Mouse (Mus musculus) left cerebral cortex, adult 2 months (tissue): Measurements from ENCODE around the gene Tex14. TPM values are rescaled to one million over a fixed set of nuclear protein-coding genes. Genes with fewer than 3 reads are reported as not detected.
"Not testable (repeated sequence)": the region's sequence is repeated elsewhere in the genome, so short reads cannot be mapped to it uniquely, and the experiment has no call there.

Experiments
- DNase-seq, 2 experiments: peaks; one replicate each; pipeline ENCODE4 v3.0.0; 2021 to 2022; ENCODE audit warnings: low spot score in 2 of 2, mixed read lengths in 1 of 2; ENCODE audit errors: extremely low spot score in 1 of 2
- H3K27ac ChIP-seq: fragments of 200-600 bp; 2 replicates; pipeline ENCODE4 v1.8.1; 2022
- H3K4me3 ChIP-seq: fragments of 200-600 bp; 2 replicates; pipeline ENCODE4 v1.8.1; 2022
- CTCF ChIP-seq: fragments of 200-600 bp; IDR thresholded peaks from 2 replicates; pipeline ENCODE4 v1.8.1; 2022; ENCODE audit warnings: antibody characterized with exemption, mild to moderate bottlenecking, moderate library complexity
- intact Hi-C: fragments of 180-260 bp; cut with DNase I; formaldehyde crosslinking; loops from one replicate; pipeline ENCODE4 v1.15.1; 2025
- total RNA-seq, 2 experiments: library from RNA; stranded (reverse); gene quantifications; 2 replicates each; pipeline ENCODE4 v1.2.3; 2021

The Tex14 gene
- total RNA-seq, 2 experiments from 2014 or later, result 0.09 to 0.16 TPM

DNA sequence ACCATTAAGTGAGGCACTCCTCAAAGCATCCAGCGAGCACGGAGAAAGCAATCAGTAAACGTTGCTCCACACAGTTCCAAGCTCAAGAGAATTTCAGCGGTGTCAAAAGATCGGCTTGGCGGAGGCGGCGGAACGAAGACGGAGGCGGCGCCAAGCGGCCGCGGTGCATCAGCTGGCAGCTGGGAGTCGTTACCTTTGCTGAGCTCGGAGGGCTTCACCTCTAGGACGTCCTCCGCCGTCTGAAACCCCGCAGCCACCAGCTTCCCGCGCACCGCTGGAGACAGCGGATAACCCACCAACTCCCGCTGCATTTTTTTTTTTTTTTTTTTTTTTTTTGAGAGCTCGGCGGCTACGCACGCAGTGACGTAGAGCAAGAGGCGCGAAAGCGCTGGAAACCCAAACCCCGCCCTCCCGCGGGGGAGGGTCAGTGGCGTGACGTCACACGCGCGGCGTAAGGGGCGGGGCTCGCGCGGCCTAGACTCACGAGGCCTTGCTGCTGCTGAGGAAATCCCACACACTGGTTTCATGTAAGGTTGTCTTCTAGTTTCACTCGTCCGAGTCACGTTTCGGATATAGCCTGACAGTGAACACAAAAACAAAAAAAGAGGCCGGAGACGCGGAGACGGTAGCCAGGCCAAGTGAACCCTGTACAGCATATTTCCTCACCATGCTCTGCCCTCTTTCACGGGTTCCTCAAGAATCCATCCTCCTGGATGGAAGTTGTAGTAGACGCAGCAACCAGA, 583 bp upstream of the Tex14 start:
- peak overlapping the region; percentile 96 for H3K27ac ChIP-seq
- intact Hi-C loops, result no loop called here
- TF ChIP-seq CTCF, result no peak; the same call in 1 of the 2 replicates

DNA sequence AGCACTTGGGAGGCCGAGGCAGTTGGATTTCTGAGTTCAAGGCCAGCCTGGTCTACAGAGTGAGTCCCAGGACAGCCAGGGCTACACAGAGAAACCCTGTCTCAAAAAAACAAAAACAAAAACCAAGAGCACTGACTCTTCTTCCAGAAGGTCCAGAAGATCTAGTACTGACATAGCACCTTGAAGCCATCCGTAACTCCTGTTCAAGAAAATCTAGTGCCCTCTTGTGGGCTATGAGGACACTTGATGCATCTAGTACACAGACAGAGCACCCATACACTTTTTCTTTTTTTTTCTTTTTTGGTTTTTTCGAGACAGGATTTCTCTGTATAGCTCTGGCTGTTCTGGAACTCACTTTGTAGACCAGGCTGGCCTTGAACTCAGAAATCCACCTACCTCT, 8.5 kb downstream of the Tex14 start:
- H3K4me3 ChIP-seq, H3K27ac ChIP-seq, DNase-seq, intact Hi-C loops: not testable (repeated sequence)
- TF ChIP-seq CTCF, result peak; percentile 46

More for the DNA sequence above, 583 bp upstream of the Tex14 start:
- H3K4me3 ChIP-seq, result peak overlapping the region; percentile 65
- DNase-seq, result peak; percentile 95 to 98

DNA sequence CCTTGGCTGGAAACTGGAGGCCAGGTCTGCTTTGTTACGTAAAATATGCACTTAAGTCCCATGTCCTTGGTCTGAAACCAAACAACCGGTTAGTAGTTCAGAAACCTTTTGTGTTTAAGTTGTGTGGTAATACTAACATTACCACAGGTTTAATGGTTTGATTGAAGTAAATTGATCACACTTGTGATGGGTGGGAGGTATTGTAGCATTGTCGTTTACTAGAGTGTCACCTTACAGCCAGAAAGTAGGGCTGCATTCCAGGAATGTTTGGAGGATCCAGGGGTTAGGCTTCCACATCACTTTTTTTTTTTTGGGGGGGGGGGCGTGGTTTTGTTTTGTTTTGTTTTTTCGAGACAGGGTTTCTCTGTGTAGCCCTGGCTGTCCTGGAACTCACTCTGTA, 11.3 kb downstream of the Tex14 start:
- DNase-seq, result no peak
- intact Hi-C loops, result no loop called here
- no peak for TF ChIP-seq CTCF
- Histone ChIP-seq H3K4me3 (no peak overlapping the region), H3K27ac (no peak overlapping the region)

DNA sequence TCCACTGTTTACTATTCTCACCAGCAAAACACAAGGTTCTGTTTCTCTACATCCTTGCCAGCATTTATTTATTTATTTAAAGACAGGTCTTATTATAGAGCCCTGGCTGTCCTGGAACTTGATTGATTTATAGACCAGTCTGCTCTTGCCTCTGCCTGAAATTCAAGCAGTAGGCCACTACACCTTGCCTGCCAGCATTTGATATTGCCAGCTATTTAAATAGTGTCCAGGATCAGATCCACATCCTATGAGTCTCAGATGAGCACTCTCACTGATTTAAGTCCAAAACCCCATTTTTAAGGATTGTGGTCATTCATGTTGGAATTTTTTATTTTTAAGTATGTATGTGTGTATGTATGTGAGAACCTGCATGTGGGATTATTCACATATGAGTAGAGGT, 16.0 kb downstream of the Tex14 start:
- no peak for TF ChIP-seq CTCF
- intact Hi-C loops, result no loop called here
- DNase-seq, result no peak
- H3K4me3 ChIP-seq, result no peak overlapping the region
- H3K27ac ChIP-seq, result no peak overlapping the region

DNA sequence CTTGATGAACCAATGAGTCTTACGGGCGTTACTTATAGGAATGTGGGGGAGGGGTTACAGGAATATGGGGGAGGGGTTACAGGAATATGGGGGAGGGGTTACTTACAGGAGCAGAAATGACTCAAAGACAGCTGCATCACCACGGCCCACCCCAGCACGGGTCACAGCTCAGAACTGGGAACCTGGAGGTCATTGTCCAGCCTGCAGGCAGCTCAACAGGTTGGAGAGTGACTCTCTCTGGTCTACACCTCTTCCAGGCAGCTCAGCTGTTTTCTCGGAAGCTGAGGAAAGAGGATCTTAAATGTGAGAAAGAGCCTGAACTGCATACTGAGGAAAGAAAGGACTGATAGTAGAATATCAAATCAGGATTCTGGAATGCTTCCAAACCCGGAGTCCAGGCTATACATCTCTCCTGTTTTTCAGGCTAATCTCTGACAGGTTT, 16.9 kb downstream of the Tex14 start:
- no peak for DNase-seq
- peak overlapping the region; percentile 99 for H3K27ac ChIP-seq
- intact Hi-C loops, result no loop called here
- peak overlapping the region; percentile 51 for H3K4me3 ChIP-seq
- no peak for TF ChIP-seq CTCF

DNA sequence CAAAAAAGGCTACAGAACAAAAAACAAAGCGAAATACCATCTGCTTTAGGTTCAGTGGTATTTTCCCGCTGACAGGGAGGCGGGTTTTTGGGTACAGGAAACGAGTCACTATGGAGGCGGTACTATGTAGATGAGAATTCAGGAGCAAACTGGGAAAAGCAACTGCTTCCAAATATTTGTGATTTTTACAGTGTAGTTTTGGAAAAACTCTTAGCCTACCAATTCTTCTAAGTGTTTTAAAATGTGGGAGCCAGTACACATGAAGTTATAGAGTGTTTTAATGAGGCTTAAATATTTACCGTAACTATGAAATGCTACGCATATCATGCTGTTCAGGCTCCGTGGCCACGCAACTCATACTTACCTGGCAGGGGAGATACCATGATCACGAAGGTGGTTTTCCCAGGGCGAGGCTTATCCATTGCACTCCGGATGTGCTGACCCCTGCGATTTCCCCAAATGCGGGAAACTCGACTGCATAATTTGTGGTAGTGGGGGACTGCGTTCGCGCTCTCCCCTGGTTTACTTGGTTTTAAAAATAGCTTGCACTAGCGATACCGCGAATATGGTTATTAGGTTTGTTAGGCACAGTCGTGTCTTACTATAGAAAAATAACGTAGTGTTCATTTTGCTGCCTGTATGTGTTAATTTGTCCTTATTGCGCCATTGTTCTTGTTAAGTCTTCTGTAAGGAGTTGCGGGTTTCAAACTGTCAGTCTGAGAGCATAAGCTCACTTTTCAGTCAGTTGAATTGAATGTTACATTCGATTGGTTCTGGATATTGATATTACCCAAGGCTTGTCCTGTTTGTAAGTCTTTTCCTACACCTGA, 17.9 kb downstream of the Tex14 start:
- intact Hi-C loops, result no loop called here
- peak overlapping the region; percentile 99 for H3K27ac ChIP-seq
- peak overlapping the region; percentile 51 for H3K4me3 ChIP-seq
- DNase-seq, result peak; percentile 81 to 83
- TF ChIP-seq CTCF, result no peak

DNA sequence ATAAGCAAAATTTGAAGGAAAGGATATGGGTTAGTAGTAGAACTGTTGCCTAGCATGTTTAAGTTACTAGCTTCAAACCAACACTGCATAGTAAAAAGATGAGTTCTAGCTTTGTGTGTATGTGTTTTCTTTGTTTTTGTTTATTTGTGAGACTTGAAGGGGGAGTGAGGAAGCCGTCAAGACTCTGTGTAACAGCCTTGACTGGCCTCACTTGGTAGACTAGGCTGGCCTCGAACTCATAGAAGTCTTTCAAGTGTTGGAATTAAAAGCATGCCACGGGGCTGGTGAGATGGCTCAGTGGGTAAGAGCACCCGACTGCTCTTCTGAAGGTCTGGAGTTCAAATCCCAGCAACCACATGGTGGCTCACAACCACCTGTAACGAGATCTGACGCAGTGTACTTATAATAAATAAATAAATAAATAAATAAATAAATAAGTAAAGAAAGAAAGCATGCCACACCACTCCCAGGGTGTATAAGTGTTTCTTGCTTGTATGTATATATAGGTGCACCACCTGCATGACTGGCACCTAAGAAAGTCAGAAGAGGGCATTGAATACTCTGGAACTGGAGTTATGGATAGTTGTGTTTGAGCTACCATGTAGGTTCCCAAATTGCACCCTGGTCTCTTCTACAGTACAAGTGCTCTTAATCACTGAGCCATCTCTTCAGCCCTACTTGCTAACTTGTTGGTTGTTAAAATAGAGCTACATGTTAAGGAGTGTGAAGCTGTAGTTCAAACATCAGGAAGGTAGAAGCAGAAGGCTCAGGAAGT, 18.9 kb downstream of the Tex14 start:
- no peak for TF ChIP-seq CTCF
- intact Hi-C loops, result no loop called here
- peak overlapping the region; percentile 38; the same call in 1 of the 2 replicates for H3K27ac ChIP-seq

DNA sequence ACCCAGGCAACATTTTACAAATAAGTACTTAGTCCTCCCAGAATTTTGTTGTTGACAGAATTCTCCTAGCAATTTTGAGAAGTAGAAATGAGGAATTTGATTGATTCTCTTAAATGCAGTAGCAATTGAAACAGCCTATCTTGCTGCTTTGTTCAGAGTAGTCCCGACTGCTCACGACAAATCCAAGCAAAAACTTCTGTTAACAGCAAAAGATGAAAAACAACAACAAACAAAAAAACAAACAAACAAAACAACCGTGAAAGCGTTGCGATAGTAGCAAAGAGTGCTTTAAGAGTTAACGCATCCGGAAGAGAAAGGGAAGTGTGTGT, 21.2 kb downstream of the Tex14 start:
- peak overlapping the region; percentile 85 for H3K27ac ChIP-seq
- intact Hi-C loops, result loop anchor here (2.0 kb wide), 1 partner anchor 17 kb away; no protein-coding TSS in a partner anchor
- no peak for TF ChIP-seq CTCF
- DNase-seq, result no peak
- peak overlapping the region; percentile 30 for H3K4me3 ChIP-seq

More for the DNA sequence above, 18.9 kb downstream of the Tex14 start:
- no peak overlapping the region for H3K4me3 ChIP-seq
- no peak for DNase-seq

DNA sequence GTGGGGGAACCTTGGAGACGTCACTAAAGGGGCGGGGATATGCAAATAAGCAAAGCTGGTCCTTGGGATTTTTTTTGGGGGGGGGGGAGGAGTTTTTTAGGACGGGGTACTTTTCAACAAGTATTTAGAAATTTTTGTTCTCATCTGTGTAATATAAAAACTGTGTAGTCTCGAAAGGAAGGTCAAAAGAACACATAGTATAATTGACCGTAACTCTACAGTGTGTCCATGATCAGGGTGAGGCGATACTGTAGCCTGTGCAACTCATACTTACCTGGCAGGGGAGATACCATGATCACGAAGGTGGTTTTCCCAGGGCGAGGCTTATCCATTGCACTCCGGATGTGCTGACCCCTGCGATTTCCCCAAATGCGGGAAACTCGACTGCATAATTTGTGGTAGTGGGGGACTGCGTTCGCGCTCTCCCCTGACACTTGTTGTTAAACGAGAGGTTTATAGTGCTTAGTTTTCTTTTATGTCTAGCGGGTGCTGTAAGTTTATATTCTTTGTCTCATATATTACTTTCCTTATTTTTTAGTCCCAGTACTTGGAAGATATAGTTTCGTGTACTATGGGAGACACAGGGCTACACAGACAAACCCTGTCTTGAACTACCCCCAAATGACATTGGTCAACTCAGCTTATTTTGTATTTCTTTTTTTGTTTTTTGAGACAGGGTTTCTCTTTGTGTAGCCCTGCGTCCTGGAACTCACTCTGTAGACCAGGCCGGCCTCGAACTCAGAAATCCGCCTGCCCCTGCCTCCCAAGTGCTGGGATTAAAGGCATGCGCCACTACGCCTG, 21.8 kb downstream of the Tex14 start:
- intact Hi-C loops, result loop anchor here (2.0 kb wide), 1 partner anchor 16 kb away; no protein-coding TSS in a partner anchor
- peak overlapping the region; percentile 85 for H3K27ac ChIP-seq
- peak; percentile 64 to 71 for DNase-seq
- peak overlapping the region; percentile 30 for H3K4me3 ChIP-seq

DNA sequence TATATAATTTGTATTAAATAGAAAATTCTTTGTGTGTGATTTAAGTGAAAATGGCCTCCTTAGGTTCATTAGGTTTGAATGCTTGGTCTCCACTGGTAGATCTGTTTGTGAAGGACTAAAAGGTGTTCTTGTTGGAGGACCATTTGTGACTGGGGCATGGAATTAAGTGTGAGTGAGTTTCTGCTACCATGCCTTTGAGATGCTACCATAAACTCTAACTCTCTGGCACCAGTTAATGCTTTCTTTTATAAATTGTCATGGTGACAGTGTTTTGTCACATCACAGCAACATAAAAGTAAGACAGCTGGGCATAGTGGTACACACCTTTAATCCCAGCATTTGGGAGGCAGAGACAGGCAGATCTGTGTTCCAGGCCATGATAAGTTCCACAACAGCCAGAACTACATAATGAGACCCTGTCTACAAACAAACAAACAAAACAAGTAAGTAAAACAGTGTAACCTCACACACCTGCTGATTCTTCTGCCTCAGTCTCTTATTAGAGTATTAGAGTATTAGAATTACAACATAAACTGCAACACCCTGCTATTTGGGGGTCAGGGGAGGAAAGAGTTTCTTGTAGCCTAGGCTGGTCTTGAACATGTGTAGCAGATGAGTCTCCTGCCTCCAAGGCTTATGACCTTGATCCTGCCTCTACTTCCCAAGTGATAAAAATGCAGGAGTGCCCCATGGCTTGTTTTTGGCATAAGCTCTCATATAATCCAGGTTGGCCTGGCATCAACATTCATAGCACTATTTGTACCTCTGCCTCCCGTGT, 22.6 kb downstream of the Tex14 start:
- H3K4me3 ChIP-seq, result no peak overlapping the region
- TF ChIP-seq CTCF, result no peak
- intact Hi-C loops, result loop anchor here (2.0 kb wide), 1 partner anchor 15 kb away; no protein-coding TSS in a partner anchor
- H3K27ac ChIP-seq, result no peak overlapping the region
- DNase-seq, result no peak
